Mouse (Mus musculus) right cerebral cortex, adult 18-20 months (tissue): ENCODE results near the gene Rab25.
"Not testable (repeated sequence)": the region's sequence is repeated elsewhere in the genome, so short reads cannot be mapped to it uniquely, and the experiment has no call there.

Experiments used
- DNase-seq: peaks from one replicate; pipeline ENCODE4 v3.0.0; 2022; ENCODE audit warnings: mixed read lengths

Rab25 gene

GRCm38 (mm10) chr3:88548180-88548917 is at the start of gene Rab25:
TSS of gene Rab25 (minus strand) at chr3:88548300.
- DNase-seq = no peak

- not testable (repeated sequence) for DNase-seq
Observed at GRCm38 (mm10) chr3:88596547-88596946, 48.4 kb upstream of the Rab25 start.

GRCm38 (mm10) chr3:88593893-88594580 is 45.9 kb upstream of the Rab25 start:
- DNase-seq = no peak

GRCm38 (mm10) chr3:88592942-88593576 is 45.0 kb upstream of the Rab25 start:
- no peak for DNase-seq

- DNase-seq = peak; percentile 15
Observed at GRCm38 (mm10) chr3:88591950-88592731, 44.0 kb upstream of the Rab25 start.

- no peak for DNase-seq
Observed at GRCm38 (mm10) chr3:88591044-88591443, 42.9 kb upstream of the Rab25 start.

- DNase-seq = no peak
Observed at GRCm38 (mm10) chr3:88590246-88590645, 42.1 kb upstream of the Rab25 start.

GRCm38 (mm10) chr3:88586640-88587039 is 38.5 kb upstream of the Rab25 start:
- no peak for DNase-seq

- no peak for DNase-seq
Observed at GRCm38 (mm10) chr3:88585769-88586168, 37.7 kb upstream of the Rab25 start.

- DNase-seq = peak; percentile 89
Observed at GRCm38 (mm10) chr3:88579454-88580117, 31.5 kb upstream of the Rab25 start.

- no peak for DNase-seq
Observed at GRCm38 (mm10) chr3:88578498-88579424, 30.7 kb upstream of the Rab25 start.

- DNase-seq = not testable (repeated sequence)
Observed at GRCm38 (mm10) chr3:88577846-88578245, 29.7 kb upstream of the Rab25 start.

- DNase-seq = no peak
Observed at GRCm38 (mm10) chr3:88575540-88575939, 27.4 kb upstream of the Rab25 start, which contains the start of gene Ssr2. TSS of gene Ssr2 (plus strand) at chr3:88575876.

- no peak for DNase-seq
Observed at GRCm38 (mm10) chr3:88573810-88574209, 25.7 kb upstream of the Rab25 start.

- no peak for DNase-seq
Observed at GRCm38 (mm10) chr3:88572835-88573234, 24.7 kb upstream of the Rab25 start.

GRCm38 (mm10) chr3:88571856-88572255 is 23.8 kb upstream of the Rab25 start:
- DNase-seq = no peak

GRCm38 (mm10) chr3:88570341-88570740 is 22.2 kb upstream of the Rab25 start:
- DNase-seq = no peak

GRCm38 (mm10) chr3:88569694-88570093 is 21.6 kb upstream of the Rab25 start:
- no peak for DNase-seq

- DNase-seq = no peak
Observed at GRCm38 (mm10) chr3:88569093-88569492, 21.0 kb upstream of the Rab25 start.

- DNase-seq = no peak
Observed at GRCm38 (mm10) chr3:88568615-88569014, 20.5 kb upstream of the Rab25 start.

GRCm38 (mm10) chr3:88567892-88568291 is 19.8 kb upstream of the Rab25 start:
- no peak for DNase-seq
